Mouse (Mus musculus): ENCODE measurements around the gene Tmem186.
A peak's percentile ranks its signal among the peaks of the same experiment; 100 is the strongest.

DNA sequence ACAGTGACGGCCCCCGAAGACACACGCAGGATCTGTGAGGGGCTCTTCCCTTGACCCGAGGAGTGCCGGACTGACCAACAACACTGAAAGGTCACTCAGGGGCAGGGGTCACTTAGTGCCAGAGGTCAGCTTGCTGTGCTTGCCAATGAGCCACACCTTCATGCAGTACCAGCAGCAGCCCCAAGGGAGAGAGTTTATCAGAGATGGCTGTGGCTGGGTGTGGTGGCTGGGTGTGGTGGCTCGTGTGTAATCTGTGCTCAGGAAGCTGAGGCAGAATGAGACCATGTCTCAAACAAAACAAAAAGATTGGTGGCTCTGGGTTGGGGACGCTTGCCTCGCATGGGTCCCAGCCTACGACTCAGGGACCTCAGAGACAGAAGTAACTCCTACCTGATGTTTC lies 18.1 kb upstream of the Tmem186 start:
- TF ChIP-seq CTCF (IDR thresholded peaks at IDR 0.05; ENCODE audit: low read depth): peak; percentile 63
- no peak for TF ChIP-seq EP300 (IDR thresholded peaks at IDR 0.05; ENCODE audit: low read depth)

Measured in liver, postnatal 0 days (tissue).